Mouse (Mus musculus) frontal cortex, adult (tissue): ENCODE results near the gene Trmt2b.
A peak's percentile ranks its signal among the peaks of the same experiment; 100 is the strongest.
"Not testable (repeated sequence)": the region's sequence is repeated elsewhere in the genome, so short reads cannot be mapped to it uniquely, and the experiment has no call there.

Source experiments
- ATAC-seq: cut with Nextera tagmentation; 2 replicates; pipeline ENCODE4 v1.9.2; 2017; ENCODE audit warnings: mild to moderate bottlenecking, moderate library complexity, mixed read lengths; ENCODE audit not compliant: low TSS enrichment

Trmt2b gene

GRCm38 (mm10) chrX:134220618-134221017 lies 56.2 kb downstream of the Trmt2b start:
- ATAC-seq, result no peak

- no peak for ATAC-seq
Observed at GRCm38 (mm10) chrX:134218161-134218560, 58.6 kb downstream of the Trmt2b start.

- ATAC-seq, result peak; percentile 100
Observed at GRCm38 (mm10) chrX:134211151-134211642, 65.6 kb downstream of the Trmt2b start.

GRCm38 (mm10) chrX:134208491-134208890 lies 68.3 kb downstream of the Trmt2b start:
- no peak for ATAC-seq

- not testable (repeated sequence) for ATAC-seq
Observed at GRCm38 (mm10) chrX:134187201-134187600, 89.6 kb downstream of the Trmt2b start, which contains the start of gene Arl13a. TSS of gene Arl13a (plus strand) at chrX:134187501.

GRCm38 (mm10) chrX:134174699-134175098 lies 102.1 kb downstream of the Trmt2b start:
- no peak for ATAC-seq
